Mouse (Mus musculus) heart, postnatal 0 days (tissue): ENCODE data around the gene Helq. TPM values are rescaled to one million over a fixed set of nuclear protein-coding genes. Genes with fewer than 3 reads are reported as not detected.

ENCODE experiments used
- ATAC-seq: fragments of 200-750 bp; cut with Nextera tagmentation; 2 replicates; pipeline ENCODE4 v1.8.0; 2017; ENCODE audit warnings: low read depth, moderate number of reproducible peaks, moderate library complexity; ENCODE audit not compliant: insufficient read depth
- DNase-seq: peaks from one replicate; pipeline ENCODE4 v3.0.0-alpha.2; 2016; ENCODE audit warnings: low spot score
- H3K27ac ChIP-seq: fragments of 300-500 bp; sonication (generic); 2 replicates; pipeline ENCODE4 v1.5.1; 2014; ENCODE audit warnings: low read depth, mild to moderate bottlenecking
- H3K27me3 ChIP-seq: fragments of 300-500 bp; sonication (generic); 2 replicates; pipeline ENCODE4 v1.6.1; 2014; ENCODE audit warnings: low read length, mixed read lengths; ENCODE audit not compliant: control insufficient read depth, insufficient read depth
- H3K36me3 ChIP-seq: fragments of 300-500 bp; sonication (generic); replicated peaks from 2 replicates; pipeline ENCODE4 v1.6.1; 2014; ENCODE audit warnings: low read length, mixed read lengths; ENCODE audit not compliant: control insufficient read depth, insufficient read depth
- H3K4me1 ChIP-seq: fragments of 300-500 bp; sonication (generic); 2 replicates; pipeline ENCODE4 v1.6.1; 2014; ENCODE audit warnings: antibody characterized with exemption; ENCODE audit not compliant: control insufficient read depth, insufficient read depth
- H3K4me2 ChIP-seq: fragments of 300-500 bp; sonication (generic); 2 replicates; pipeline ENCODE4 v1.6.1; 2014; ENCODE audit warnings: low read depth, mild to moderate bottlenecking, low read length, moderate library complexity
- H3K4me3 ChIP-seq: fragments of 300-500 bp; sonication (generic); 2 replicates; pipeline ENCODE4 v1.5.1; 2014; ENCODE audit warnings: low read depth, low read length
- H3K9ac ChIP-seq: fragments of 300-500 bp; sonication (generic); replicated peaks from 2 replicates; pipeline ENCODE4 v1.6.1; 2014; ENCODE audit warnings: low read depth, low read length, mixed read lengths
- H3K9me3 ChIP-seq: fragments of 300-500 bp; sonication (generic); replicated peaks from 2 replicates; pipeline ENCODE4 v1.6.1; 2016; ENCODE audit warnings: low read length; ENCODE audit not compliant: control insufficient read depth
- CTCF ChIP-seq: IDR thresholded peaks from 2 replicates; pipeline ENCODE4 v1.5.1; 2016; ENCODE audit warnings: antibody characterized with exemption, control low read depth, low read depth
- EP300 ChIP-seq: IDR thresholded peaks from 2 replicates; pipeline ENCODE4 v1.6.1; 2016; ENCODE audit warnings: antibody characterized with exemption, low read depth
- WGBS: fragments of 180-500 bp; shearing (Covaris S2); extraction: QIAGEN DNeasy Blood & Tissue Kit; methylation state at CpG from one replicate; pipeline ENCODE4 v1.1.7; 2014; 5-methylcytosine and 5-hydroxymethylcytosine counted together
- polyA plus RNA-seq: library from polyadenylated mRNA; unstranded; fragments of >200 nt; fragmentation: Nextera tagmentation; extraction: Ambion mirVana; gene quantifications from 2 replicates; pipeline ENCODE4 v1.2.1, GENCODE M21; 2015
- total RNA-seq: library from RNA; depleted of rRNA; stranded (reverse); fragments of >200 nt; gene quantifications from 2 replicates; pipeline ENCODE4 v1.2.3, GENCODE M21; 2014; ENCODE audit warnings: low replicate concordance

Helq gene
- total and polyA plus RNA-seq, 2 experiments from 2014 or later, result 0.42 to 3.9 TPM

- no peak for TF ChIP-seq EP300
- no peak for TF ChIP-seq CTCF
- H3K4me3 ChIP-seq, result no peak overlapping the region
- H3K4me1 ChIP-seq, result no peaks in the 10 kb centered on the region
- no peak overlapping the region for H3K4me2 ChIP-seq
- 92% methylated on average over 13 of the region's 13 CpGs for WGBS
- no peak overlapping the region for H3K27ac ChIP-seq
- no peaks in the 10 kb centered on the region for H3K27me3 ChIP-seq
- ATAC-seq (no peak), DNase-seq (no peak)
- H3K9me3 ChIP-seq, result no peaks in the 10 kb centered on the region
- H3K36me3 ChIP-seq, result peaks cover 38% of the 10 kb centered on the region
- H3K9ac ChIP-seq, result no peak overlapping the region
Observed at GRCm38 (mm10) chr5:100779002-100779401, 19.4 kb downstream of the Helq start.

- WGBS, result 47% methylated on average over 5 of the region's 5 CpGs
- no peak for DNase-seq
- Histone ChIP-seq H3K9ac (no peak overlapping the region), H3K4me1 (no peaks in the 10 kb centered on the region), H3K36me3 (peaks cover 35% of the 10 kb centered on the region), H3K9me3 (no peaks in the 10 kb centered on the region), H3K4me3 (no peak overlapping the region), H3K4me2 (no peak overlapping the region), H3K27me3 (no peaks in the 10 kb centered on the region), H3K27ac (no peak overlapping the region)
- TF ChIP-seq EP300 (no peak), CTCF (no peak)
- ATAC-seq, result peak; percentile 51; the same call in 1 of the 2 replicates
Observed at GRCm38 (mm10) chr5:100776900-100777299, 21.5 kb downstream of the Helq start.

- ATAC-seq, result no peak
- H3K27me3 ChIP-seq, result no peaks in the 10 kb centered on the region
- H3K27ac ChIP-seq, result no peak overlapping the region
- no peak overlapping the region for H3K4me3 ChIP-seq
- H3K4me2 ChIP-seq, result no peak overlapping the region
- H3K36me3 ChIP-seq, result peaks cover 43% of the 10 kb centered on the region
- no peaks in the 10 kb centered on the region for H3K9me3 ChIP-seq
- WGBS, result 67% methylated on average over 13 of the region's 13 CpGs
- no peak for TF ChIP-seq CTCF
- TF ChIP-seq EP300, result no peak
- DNase-seq, result no peak
- H3K4me1 ChIP-seq, result no peaks in the 10 kb centered on the region
- no peak overlapping the region for H3K9ac ChIP-seq
Observed at GRCm38 (mm10) chr5:100775778-100776404, 22.5 kb downstream of the Helq start.

GRCm38 (mm10) chr5:100771575-100771974 is 26.8 kb downstream of the Helq start:
- Histone ChIP-seq H3K4me1 (no peaks in the 10 kb centered on the region), H3K27ac (no peak overlapping the region), H3K4me3 (no peak overlapping the region), H3K27me3 (no peaks in the 10 kb centered on the region), H3K4me2 (no peak overlapping the region), H3K9me3 (no peaks in the 10 kb centered on the region), H3K36me3 (peaks cover 61% of the 10 kb centered on the region), H3K9ac (no peak overlapping the region)
- WGBS, result 91% methylated on average over 4 of the region's 4 CpGs
- TF ChIP-seq CTCF (no peak), EP300 (no peak)
- DNase-seq (no peak), ATAC-seq (no peak)

GRCm38 (mm10) chr5:100766026-100766425 is 32.4 kb downstream of the Helq start:
- H3K4me2 ChIP-seq, result no peak overlapping the region

GRCm38 (mm10) chr5:100761736-100762135 is 36.7 kb downstream of the Helq start:
- no peak for TF ChIP-seq EP300
- TF ChIP-seq CTCF, result no peak
- H3K36me3 ChIP-seq, result peaks cover 36% of the 10 kb centered on the region
- 78% methylated on average over 7 of the region's 7 CpGs for WGBS
- H3K4me2 ChIP-seq, result no peak overlapping the region
- no peaks in the 10 kb centered on the region for H3K9me3 ChIP-seq
- no peak for ATAC-seq
- no peaks in the 10 kb centered on the region for H3K4me1 ChIP-seq
- H3K4me3 ChIP-seq, result no peak overlapping the region
- no peak overlapping the region for H3K27ac ChIP-seq
- DNase-seq, result no peak
- H3K9ac ChIP-seq, result no peak overlapping the region
- H3K27me3 ChIP-seq, result no peaks in the 10 kb centered on the region

More at GRCm38 (mm10) chr5:100766026-100766425, 32.4 kb downstream of the Helq start:
- no peak overlapping the region for H3K4me3 ChIP-seq
- H3K27ac ChIP-seq, result no peak overlapping the region
- no peak for TF ChIP-seq CTCF
- TF ChIP-seq EP300, result no peak
- peaks cover 72% of the 10 kb centered on the region for H3K36me3 ChIP-seq
- WGBS, result 85% methylated on average over 7 of the region's 7 CpGs
- no peak overlapping the region for H3K9ac ChIP-seq
- DNase-seq (no peak), ATAC-seq (no peak)
- no peaks in the 10 kb centered on the region for H3K27me3 ChIP-seq
- no peaks in the 10 kb centered on the region for H3K4me1 ChIP-seq
- no peaks in the 10 kb centered on the region for H3K9me3 ChIP-seq
